Mouse (Mus musculus) fibroblast of lung, adult 2 months (primary cell): ENCODE data around the gene Spock1.

Source experiments
- DNase-seq: peaks from one replicate; pipeline ENCODE4 v3.0.0-alpha.2; 2011; ENCODE audit warnings: low read depth

Spock1 gene

GRCm38 (mm10) chr13:57656606-57657005, 251.5 kb downstream of the Spock1 start:
- no peak for DNase-seq

GRCm38 (mm10) chr13:57654362-57654761, 253.8 kb downstream of the Spock1 start:
- no peak for DNase-seq

GRCm38 (mm10) chr13:57651236-57651635, 256.9 kb downstream of the Spock1 start:
- DNase-seq, result no peak

DNA sequence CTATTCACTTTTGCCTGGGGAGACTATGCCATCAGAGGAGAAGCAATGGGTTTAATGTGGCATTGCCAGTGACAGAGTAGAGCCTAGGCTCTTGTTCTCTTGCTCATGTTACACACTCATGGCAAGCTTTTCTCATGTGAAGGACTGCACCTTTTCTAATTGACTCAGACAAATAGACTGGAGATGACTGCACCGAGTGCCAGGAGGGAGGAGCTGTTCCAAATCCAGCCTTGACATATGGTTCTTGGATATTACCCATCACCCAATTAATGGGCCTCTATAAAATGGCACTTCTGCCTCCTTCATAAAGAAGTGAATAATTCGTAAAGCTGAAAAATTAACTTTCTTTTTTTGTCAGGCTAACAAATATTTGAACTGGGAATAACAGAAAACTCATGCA, 259.3 kb downstream of the Spock1 start:
- no peak for DNase-seq

GRCm38 (mm10) chr13:57647456-57647855, 260.7 kb downstream of the Spock1 start:
- DNase-seq, result no peak

DNA sequence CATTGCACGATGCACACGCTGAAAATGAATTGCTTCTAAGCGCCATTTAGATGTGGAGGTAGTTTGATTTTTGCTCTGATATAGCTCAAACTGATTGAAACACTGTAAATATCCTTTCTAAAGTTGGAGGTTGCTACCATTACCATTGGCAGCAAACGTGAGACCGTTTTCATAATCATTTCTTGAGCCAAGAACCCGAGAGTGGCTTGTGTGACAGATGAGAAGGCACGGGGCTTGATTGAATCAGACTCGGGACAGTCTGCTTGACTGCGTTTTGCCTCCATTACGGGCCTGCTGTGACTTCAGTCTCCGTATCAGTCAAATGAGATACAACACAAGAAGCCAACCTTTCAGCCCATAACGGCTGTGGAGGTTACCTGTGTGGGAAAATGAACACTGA, 265.1 kb downstream of the Spock1 start:
- DNase-seq, result no peak

GRCm38 (mm10) chr13:57641649-57642048, 266.5 kb downstream of the Spock1 start:
- no peak for DNase-seq

GRCm38 (mm10) chr13:57640968-57641367, 267.2 kb downstream of the Spock1 start:
- no peak for DNase-seq

- no peak for DNase-seq
These were observed 269.3 kb downstream of the Spock1 start for GRCm38 (mm10) chr13:57638820-57639219.

- no peak for DNase-seq
These were observed 270.5 kb downstream of the Spock1 start for GRCm38 (mm10) chr13:57637606-57638132.

GRCm38 (mm10) chr13:57637080-57637572, 271.0 kb downstream of the Spock1 start:
- DNase-seq, result no peak

GRCm38 (mm10) chr13:57636196-57637015, 271.7 kb downstream of the Spock1 start:
- no peak for DNase-seq

- no peak for DNase-seq
These were observed 277.6 kb downstream of the Spock1 start for GRCm38 (mm10) chr13:57630532-57630931.

DNA sequence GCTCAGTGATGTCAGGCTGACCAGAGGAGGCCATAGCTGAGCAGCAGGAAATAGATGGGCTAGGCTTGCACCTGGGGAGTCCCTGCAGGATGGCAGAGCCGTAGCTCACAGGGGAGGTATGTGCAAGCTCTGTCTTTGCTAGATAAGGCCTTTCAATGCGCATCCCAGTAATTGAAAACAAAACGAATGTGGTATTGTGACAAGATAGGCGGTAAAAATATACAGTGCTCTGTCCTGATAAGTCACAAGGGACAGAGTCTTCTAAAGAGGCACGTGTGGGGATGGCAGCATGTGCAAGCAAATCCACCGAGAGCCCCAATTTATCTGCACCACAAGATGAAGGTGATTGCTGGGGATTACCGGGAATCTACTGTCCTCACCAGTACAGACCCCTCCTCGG, 279.9 kb downstream of the Spock1 start:
- no peak for DNase-seq

DNA sequence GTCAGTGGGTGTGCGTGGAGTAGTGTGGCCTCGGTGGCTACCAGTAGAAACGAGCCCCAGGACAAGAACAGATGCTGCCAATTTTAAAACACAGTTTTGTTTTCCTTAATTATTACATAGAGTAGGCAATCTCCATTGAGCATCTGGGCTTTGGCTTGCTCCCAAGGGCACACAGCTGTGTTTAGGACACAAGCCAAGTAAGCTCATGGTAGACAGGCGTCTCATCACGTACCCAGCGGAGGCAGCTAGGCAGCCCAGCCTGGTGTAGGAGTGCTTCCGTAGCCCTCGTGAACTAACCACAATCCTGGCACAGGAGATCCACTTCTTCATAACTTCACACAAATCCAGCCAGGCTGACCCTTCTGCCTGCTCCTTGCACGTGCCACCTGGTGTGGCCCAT, 281.7 kb downstream of the Spock1 start:
- DNase-seq, result no peak

DNA sequence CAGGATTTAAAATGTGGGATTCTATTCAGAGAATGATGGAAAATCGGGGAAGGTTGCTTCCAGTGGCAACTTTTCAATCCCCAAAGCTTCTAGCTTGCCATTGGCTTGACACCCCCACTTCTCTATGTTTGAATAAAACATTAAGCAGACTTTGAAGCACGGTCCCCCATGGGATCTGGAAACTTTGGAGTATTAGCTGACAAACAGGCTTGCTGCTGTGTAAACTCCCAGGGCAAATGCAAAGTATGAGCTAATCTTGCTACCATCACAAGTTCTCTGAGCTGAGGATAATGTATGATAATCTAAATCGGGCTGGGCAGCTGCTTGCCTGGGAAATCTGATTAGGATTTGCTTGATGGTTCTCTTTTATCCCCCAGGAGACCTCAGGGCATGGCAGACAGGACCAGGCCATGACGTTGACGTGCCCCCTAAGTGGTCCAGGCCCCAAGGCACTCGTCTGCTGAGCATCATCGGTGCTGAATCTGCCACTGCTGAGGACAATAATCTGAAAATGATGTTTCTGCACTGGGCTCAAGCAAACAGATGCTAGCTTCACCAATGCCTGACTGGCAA, 284.1 kb downstream of the Spock1 start:
- DNase-seq, result no peak

GRCm38 (mm10) chr13:57619079-57619768, 288.9 kb downstream of the Spock1 start:
- no peak for DNase-seq

GRCm38 (mm10) chr13:57611326-57612171, 296.6 kb downstream of the Spock1 start:
- no peak for DNase-seq

DNA sequence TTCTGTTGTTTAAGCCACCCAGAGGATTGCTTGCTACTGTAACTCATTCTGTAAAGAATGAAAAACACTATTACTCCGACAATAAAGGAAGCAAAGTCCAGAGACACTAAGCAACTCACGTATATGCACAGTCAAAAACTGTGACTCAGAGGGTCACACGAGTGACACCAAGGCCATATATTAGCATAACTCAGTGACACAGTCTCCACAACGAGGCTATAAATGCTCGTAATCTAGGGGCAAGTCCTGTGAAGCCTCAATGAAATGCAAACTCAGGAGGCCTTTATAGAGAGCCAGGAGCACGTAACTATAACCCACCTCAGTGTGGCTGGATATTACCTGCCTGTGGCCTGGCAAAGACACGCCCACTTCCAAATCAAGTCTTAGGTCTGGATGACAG, 298.2 kb downstream of the Spock1 start:
- no peak for DNase-seq

DNA sequence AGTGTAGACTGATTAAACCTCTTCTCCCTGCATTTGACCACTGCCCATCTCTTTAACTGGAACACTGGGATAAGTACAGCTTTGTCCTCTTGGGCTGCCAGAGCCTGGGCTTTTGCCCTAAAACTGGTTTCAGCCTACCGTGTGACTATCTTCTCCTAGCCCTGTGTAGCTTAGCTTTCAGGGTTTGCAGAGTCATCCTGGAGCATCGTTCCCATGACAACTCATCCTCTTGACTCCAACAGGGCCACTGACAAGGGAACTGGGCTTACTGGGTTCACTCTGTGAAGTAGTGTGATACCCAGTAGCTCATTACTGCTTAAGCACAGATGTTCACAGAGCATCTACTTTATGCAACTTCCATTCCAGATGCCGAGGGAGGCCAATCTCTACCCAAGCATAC, 303.7 kb downstream of the Spock1 start:
- no peak for DNase-seq

DNA sequence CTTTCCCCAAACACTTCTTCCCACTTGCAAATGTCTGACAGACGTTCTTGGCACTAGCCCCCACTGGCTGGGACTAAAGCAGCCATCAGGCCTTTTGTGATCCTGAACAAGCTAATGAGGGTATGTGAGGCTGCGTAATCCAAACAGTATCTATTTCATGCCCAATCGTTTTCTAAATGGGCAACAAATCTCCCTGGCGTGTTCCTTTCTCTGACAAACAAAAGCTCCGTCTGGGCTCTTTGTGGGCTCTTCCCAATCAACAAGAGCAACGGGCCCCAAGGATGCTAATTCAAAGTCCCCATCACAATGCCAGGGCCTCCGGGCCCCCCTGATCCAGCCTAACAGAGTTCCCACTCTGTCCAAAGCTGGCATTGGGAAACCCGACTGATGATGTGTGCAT, 304.9 kb downstream of the Spock1 start:
- DNase-seq, result no peak

DNA sequence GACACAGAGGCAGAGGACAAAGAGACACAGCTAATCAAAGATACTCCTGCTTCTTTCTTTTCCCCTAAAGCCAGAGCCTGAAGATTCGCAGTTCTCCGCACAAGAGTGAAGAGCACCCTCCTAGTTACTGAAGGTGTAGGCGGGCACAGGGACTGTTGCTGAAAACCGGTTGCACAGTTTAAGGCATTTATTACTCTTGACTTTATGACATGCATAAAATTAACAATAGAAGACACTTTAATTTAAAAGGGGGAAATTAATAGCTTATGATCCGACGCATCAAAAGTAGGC, 312.4 kb downstream of the Spock1 start:
- no peak for DNase-seq
